Mouse (Mus musculus) liver, embryonic 13.5 days (tissue): ENCODE measurements around the gene 4931400O07Rik. TPM values are rescaled to one million over a fixed set of nuclear protein-coding genes. Genes with fewer than 3 reads are reported as not detected.

Experiments used
- ATAC-seq: fragments of 200-750 bp; cut with Nextera tagmentation; 2 replicates; pipeline ENCODE4 v1.8.0; 2017; ENCODE audit warnings: low read depth, mild to moderate bottlenecking, moderate number of reproducible peaks, moderate library complexity
- DNase-seq: peaks from one replicate; pipeline ENCODE4 v3.0.0; 2022
- H3K27ac ChIP-seq: fragments of 300-500 bp; sonication (generic); 2 replicates; pipeline ENCODE4 v1.5.1; 2015; ENCODE audit warnings: moderate library complexity, mild to moderate bottlenecking, inconsistent platforms
- H3K27me3 ChIP-seq: fragments of 300-500 bp; sonication (generic); 2 replicates; pipeline ENCODE4 v1.6.1; 2015; ENCODE audit warnings: mild to moderate bottlenecking, inconsistent platforms
- H3K36me3 ChIP-seq: fragments of 300-500 bp; sonication (generic); 2 replicates; pipeline ENCODE4 v1.6.1; 2015; ENCODE audit warnings: mild to moderate bottlenecking, inconsistent platforms
- H3K4me1 ChIP-seq: fragments of 300-500 bp; sonication (generic); replicated peaks from 2 replicates; pipeline ENCODE4 v1.6.1; 2015; ENCODE audit warnings: inconsistent platforms
- H3K4me2 ChIP-seq: fragments of 300-500 bp; sonication (generic); 2 replicates; pipeline ENCODE4 v1.6.1; 2015; ENCODE audit warnings: inconsistent platforms, mild to moderate bottlenecking, moderate library complexity
- H3K4me3 ChIP-seq: fragments of 300-500 bp; sonication (generic); replicated peaks from 2 replicates; pipeline ENCODE4 v1.5.1; 2015; ENCODE audit warnings: mild to moderate bottlenecking, inconsistent platforms
- H3K9ac ChIP-seq: fragments of 300-500 bp; sonication (generic); 2 replicates; pipeline ENCODE4 v1.6.1; 2015; ENCODE audit warnings: mild to moderate bottlenecking, inconsistent platforms
- H3K9me3 ChIP-seq: fragments of 300-500 bp; sonication (generic); replicated peaks from 2 replicates; pipeline ENCODE4 v1.6.1; 2016; ENCODE audit warnings: inconsistent platforms
- WGBS: fragments of 180-500 bp; shearing (Covaris S2); methylation state at CpG from one replicate; pipeline ENCODE4 v1.1.7; 2015; ENCODE audit not compliant: insufficient replicate concordance; 5-methylcytosine and 5-hydroxymethylcytosine counted together
- polyA plus RNA-seq: library from polyadenylated mRNA; unstranded; fragments of >200 nt; fragmentation: Nextera tagmentation; extraction: Ambion mirVana; gene quantifications from 2 replicates; pipeline ENCODE4 v1.2.1, GENCODE M21; 2015

4931400O07Rik gene
- polyA plus RNA-seq: not detected in 2 replicates

DNA sequence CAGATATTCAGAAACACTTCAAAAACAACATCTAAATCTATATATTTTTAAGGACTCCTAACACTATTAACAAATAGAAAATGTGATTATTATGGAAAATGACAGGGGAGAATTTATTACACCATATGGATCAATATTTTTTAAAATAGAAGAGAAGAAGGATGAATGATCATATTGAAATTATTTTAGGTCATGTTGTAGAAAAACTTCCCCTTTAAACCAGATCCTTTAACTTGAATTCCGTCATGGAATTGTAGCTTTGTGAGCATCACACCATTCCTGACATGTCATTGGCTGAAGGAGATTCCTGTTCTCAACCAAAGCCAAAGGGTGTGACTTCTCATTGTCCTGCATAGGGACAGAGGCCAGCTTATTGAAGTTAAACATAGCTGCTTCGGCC, at the start of gene 4931400O07Rik:
TSS of gene 4931400O07Rik (plus strand) at position 301 of the 400 bp plus-strand sequence.
- H3K4me3 ChIP-seq: no peak within 1 kb of the TSS
- no peaks in the 10 kb centered on the region for H3K36me3 ChIP-seq
- no peak within 1 kb of the TSS for H3K27ac ChIP-seq
- H3K9me3 ChIP-seq: no peaks in the 10 kb centered on the region
- H3K27me3 ChIP-seq: no peaks in the 10 kb centered on the region
- H3K4me1 ChIP-seq: no peaks in the 10 kb centered on the region
- ATAC-seq (no peak), DNase-seq (no peak)
- WGBS: 61% methylated on average over 2 of the region's 2 CpGs
- no peak within 1 kb of the TSS for H3K4me2 ChIP-seq
- H3K9ac ChIP-seq: no peak within 1 kb of the TSS

Other genes with a start within 250 kb of the 4931400O07Rik start
- gene 4933402E13Rik, start 184.5 kb upstream of the 4931400O07Rik start, polyA plus RNA-seq: not detected in 2 replicates